12 mouse cellular contexts compared by ENCODE assay signal in genomic region chr4:34466309-34466708, GRCm38 (mm10).
DNase-seq lines count a peak whose midpoint lies in the region; ATAC-seq and TF ChIP-seq lines count a peak whose summit lies in the region.
"Had no signal": no experiment of that assay in that cellular context is flagged by ENCODE, and none has a peak within 500 bp of the region (broad histone marks: within the 10 kb centered on the region; RNA-seq: fewer than 3 reads in every experiment).

No protein-coding gene starts in this region.

- no peak overlapping the region for H3K4me3 ChIP-seq in forebrain, postnatal 0 days (ENCODE audit: low read depth, low read length)
- no peak overlapping the region for H3K4me3 ChIP-seq in forebrain, embryonic 15.5 days
- H3K4me3 ChIP-seq: heart, embryonic 12.5 days; limb, embryonic 13.5 days had no signal

- no peak overlapping the region for H3K9ac ChIP-seq in forebrain, postnatal 0 days
- no peak overlapping the region for H3K9ac ChIP-seq in forebrain, embryonic 15.5 days (replicated peaks)
- H3K9ac ChIP-seq: heart, embryonic 12.5 days; limb, embryonic 13.5 days had no signal

- H3K27me3 ChIP-seq in forebrain, postnatal 0 days (ENCODE audit: insufficient read depth, low read length): no peaks in the 10 kb centered on the region
- H3K27me3 ChIP-seq in forebrain, embryonic 15.5 days: no peaks in the 10 kb centered on the region
- H3K27me3 ChIP-seq: heart, embryonic 12.5 days; limb, embryonic 13.5 days had no signal

- no peak; the same call in 1 of the 2 replicates for ATAC-seq in forebrain, postnatal 0 days
- no peak for ATAC-seq in forebrain, embryonic 15.5 days (replicated peaks)

- H3K9me3 ChIP-seq in forebrain, postnatal 0 days (ENCODE audit: low read length): no peaks in the 10 kb centered on the region
- H3K9me3 ChIP-seq in forebrain, embryonic 15.5 days: no peaks in the 10 kb centered on the region
- H3K9me3 ChIP-seq: heart, embryonic 12.5 days; limb, embryonic 13.5 days had no signal

- no peak for TF ChIP-seq CTCF in forebrain, postnatal 0 days (IDR thresholded peaks at IDR 0.05; ENCODE audit: low read depth)

- no peak overlapping the region for H3K4me2 ChIP-seq in forebrain, postnatal 0 days (ENCODE audit: low read depth)
- no peak overlapping the region for H3K4me2 ChIP-seq in forebrain, embryonic 15.5 days (replicated peaks)
- H3K4me2 ChIP-seq: heart, embryonic 12.5 days; limb, embryonic 13.5 days had no signal

- no peak overlapping the region for H3K27ac ChIP-seq in forebrain, postnatal 0 days (ENCODE audit: low read depth, low read length)
- no peak overlapping the region for H3K27ac ChIP-seq in forebrain, embryonic 15.5 days (replicated peaks)
- H3K27ac ChIP-seq: limb, embryonic 13.5 days had no signal

- DNase-seq in forebrain, postnatal 0 days: peak; percentile 25
- peak; percentile 13 for DNase-seq in left cerebral cortex, postnatal 4 days
- DNase-seq in left cerebral cortex, postnatal 10 days (ENCODE audit: extremely low spot score in 1 of 2, low spot score in 2 of 2): no peak
- peak; percentile 6 for DNase-seq in cerebellum, adult 8-10 months
- DNase-seq in kidney, postnatal 14 days: peak; percentile 38
- DNase-seq in lung, postnatal 10 days: no peak
- no peak for DNase-seq in frontal cortex, postnatal 25 days (ENCODE audit: low spot score in 2 of 2)
- DNase-seq: midbrain, embryonic 14.5 days; thymus, postnatal 36 days had no signal

- intact Hi-C loops in left cerebral cortex, postnatal 4 days (cut with DNase I): no loop called here
- intact Hi-C loops in left cerebral cortex, postnatal 10 days (cut with DNase I): no loop called here

- H3K36me3 ChIP-seq in forebrain, postnatal 0 days (ENCODE audit: insufficient read depth): no peaks in the 10 kb centered on the region
- no peaks in the 10 kb centered on the region for H3K36me3 ChIP-seq in forebrain, embryonic 15.5 days
- H3K36me3 ChIP-seq: heart, embryonic 12.5 days; limb, embryonic 13.5 days had no signal

- 51% methylated on average over 3 of the region's 3 CpGs for WGBS in forebrain, postnatal 0 days
- 58% methylated on average over 3 of the region's 3 CpGs for WGBS in forebrain, embryonic 15.5 days

- H3K4me1 ChIP-seq in forebrain, postnatal 0 days (ENCODE audit: insufficient read depth): no peaks in the 10 kb centered on the region
- H3K4me1 ChIP-seq in forebrain, embryonic 15.5 days: no peaks in the 10 kb centered on the region
- H3K4me1 ChIP-seq: heart, embryonic 12.5 days; limb, embryonic 13.5 days had no signal

Comparison
In these comparisons a context has a peak if more than half of its experiments do, and no peak if none do; other contexts are left out.
1. DNase-seq: peak in forebrain, postnatal 0 days (single experiment), left cerebral cortex, postnatal 4 days (single experiment), cerebellum, adult 8-10 months (single experiment) and kidney, postnatal 14 days (single experiment); none in left cerebral cortex, postnatal 10 days (0 of 2), lung, postnatal 10 days (single experiment) and frontal cortex, postnatal 25 days (0 of 2).